Mouse (Mus musculus): ENCODE data around the gene 1700069L16Rik.

1700069L16Rik gene

DNA sequence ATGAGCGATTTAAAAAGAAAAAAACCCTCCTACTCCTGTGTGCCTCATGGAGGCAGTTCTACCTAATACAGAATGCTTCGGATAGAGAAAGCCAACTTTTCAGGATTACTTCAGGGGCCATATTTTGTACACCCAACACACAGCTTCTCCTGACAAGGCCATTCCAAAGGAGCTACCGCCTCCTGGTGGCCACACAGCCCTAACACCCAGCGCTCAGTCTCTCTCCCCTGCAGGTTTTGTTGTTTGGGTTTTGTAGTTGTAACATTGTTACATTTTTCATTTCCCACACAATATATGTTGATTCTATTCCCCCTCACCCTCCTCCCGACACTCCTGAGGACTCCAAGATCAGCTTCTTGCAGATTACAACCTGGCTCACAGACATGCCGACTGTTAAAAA is 7.6 kb upstream of the 1700069L16Rik start:
- peak; percentile 80 for DNase-seq

DNA sequence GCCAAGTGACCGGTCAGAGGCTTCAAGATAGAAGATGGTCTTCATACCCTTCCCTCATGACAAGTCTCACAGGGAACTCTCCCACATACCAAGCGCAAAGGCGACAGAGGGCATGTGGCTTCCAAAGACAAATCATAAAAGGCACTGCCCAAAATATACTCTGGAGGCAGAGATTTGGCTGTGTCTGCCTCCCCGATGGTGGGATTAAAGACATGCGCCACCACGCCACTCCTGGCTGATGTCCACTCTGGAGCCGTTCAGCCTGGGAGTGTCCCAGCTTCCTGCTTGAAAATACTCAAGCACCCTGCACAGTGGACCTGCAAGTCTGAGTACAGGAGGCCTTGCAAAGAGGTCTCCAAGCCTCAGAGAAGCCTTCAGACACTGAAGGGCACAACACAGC is 6.6 kb upstream of the 1700069L16Rik start:
- DNase-seq, result no peak

DNA sequence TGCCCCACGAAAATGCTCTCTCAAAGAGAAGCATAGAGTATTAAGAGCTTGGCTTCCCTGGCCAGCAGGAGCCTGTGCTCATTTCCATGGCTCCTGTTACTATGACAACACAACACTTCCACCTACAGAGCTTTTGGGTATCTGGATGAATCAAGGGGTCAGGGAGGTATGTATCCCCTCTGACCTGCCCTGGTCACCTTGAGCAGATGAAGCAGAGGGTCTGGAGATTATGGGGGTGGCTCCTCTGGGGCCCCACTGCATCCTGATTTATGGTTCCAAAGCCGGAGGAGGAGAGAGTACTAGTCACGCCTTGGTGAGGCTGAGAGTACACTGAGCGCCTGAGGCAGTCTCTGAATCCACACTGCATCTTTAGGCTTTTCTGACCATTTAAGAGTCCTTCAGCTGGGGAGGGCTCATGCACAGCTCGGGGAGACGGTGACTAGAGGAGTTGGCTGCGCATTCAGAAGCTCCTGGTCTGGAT is 6.1 kb upstream of the 1700069L16Rik start:
- no peak for DNase-seq

DNA sequence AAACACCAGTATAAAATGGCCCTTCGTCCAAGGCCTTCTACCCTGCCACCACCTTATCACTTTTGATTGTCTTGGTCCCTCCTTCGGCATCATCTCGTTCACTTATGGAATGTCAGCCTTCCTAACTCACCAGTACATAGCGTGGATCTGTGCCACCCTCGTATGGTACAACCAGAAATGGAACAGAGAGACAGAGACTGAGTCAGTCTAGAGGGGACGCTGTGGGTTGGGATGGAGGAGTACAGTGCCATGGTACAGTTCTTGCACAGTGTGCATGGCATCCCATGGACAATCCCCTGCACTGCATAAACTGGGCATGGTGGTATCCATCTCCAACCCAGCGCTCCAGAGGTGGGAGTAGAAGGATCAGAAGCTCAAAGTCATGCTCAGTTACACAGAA is 4.1 kb upstream of the 1700069L16Rik start:
- no peak for DNase-seq

DNA sequence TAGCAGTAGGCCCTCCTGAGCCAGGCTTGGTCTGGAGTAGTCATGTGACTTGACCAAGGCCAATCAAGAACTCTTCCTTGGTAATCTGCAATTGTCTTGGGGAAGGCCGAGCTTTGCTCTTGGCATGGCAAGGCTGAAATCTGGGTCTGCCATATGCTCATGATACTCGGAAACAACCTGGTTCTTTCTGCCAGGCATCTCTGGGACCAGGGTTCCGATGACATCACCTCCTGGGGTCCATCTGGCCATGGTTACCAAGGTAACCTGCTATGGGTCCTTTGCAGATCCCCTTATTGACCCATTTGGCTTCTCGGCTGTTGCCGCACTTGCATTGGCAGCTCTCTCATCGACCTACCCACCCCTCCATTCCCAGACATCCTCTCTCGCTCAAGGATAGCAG is 3.4 kb upstream of the 1700069L16Rik start:
- no peak for DNase-seq

DNA sequence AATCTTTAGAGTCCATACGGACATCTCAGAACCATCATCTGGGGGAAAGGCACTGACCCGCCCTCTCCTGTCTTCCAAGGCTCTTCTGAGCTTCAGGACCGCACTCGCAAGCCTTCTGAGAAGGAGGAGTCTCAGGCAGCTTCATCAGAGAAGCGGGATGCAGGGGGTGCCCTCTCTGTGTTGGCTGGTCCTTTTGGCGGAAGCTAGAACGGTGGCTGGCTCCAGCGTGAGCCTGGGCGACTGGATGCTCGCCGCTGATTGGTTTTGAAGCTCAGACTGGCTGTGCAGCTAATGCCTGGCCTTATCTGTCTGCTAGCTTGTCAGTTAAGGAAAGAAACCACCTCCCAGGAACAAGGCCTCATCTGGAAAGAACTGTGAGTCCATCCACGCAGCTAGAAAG is 2.7 kb upstream of the 1700069L16Rik start:
- DNase-seq, result no peak

DNA sequence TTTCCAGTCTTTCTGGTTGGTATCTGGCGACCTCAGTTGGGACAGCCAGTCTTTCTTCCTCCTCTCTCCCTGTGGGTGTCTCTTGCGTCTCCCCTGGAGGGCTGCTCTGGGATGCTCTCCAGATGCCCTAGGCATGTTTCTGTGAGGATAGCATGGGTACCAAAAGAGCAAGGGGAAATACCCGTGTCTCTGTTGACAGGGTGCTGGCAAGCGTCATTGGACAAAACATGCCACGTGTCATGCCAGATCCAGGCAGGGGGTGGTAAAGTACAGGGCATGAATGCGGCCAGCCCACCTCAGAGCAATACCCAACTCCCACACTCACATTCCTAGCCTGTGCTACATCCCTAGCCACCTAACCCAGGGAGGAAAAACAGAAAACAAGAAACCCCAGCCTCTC is 2.0 kb upstream of the 1700069L16Rik start:
- DNase-seq, result no peak

DNA sequence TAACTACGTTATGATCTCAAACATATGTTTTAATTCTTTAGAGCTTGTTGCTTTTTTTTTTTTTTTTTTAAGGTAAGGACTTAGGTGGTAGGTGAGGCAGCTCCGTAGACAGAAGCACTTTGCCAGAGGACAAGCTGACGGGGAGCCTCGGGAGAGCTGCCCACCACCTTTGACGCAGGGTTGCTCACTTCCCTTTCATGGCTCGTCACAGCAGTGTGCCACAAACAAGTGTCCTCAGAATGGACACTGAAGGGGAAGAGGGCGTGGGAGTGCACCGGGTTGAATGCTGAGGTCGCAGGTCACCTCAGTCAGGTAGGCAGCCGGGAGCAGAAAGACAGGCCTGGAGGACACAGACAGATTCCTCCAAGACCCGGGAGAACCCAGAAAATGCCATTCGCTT is 845 bp upstream of the 1700069L16Rik start:
- no peak for DNase-seq

DNA sequence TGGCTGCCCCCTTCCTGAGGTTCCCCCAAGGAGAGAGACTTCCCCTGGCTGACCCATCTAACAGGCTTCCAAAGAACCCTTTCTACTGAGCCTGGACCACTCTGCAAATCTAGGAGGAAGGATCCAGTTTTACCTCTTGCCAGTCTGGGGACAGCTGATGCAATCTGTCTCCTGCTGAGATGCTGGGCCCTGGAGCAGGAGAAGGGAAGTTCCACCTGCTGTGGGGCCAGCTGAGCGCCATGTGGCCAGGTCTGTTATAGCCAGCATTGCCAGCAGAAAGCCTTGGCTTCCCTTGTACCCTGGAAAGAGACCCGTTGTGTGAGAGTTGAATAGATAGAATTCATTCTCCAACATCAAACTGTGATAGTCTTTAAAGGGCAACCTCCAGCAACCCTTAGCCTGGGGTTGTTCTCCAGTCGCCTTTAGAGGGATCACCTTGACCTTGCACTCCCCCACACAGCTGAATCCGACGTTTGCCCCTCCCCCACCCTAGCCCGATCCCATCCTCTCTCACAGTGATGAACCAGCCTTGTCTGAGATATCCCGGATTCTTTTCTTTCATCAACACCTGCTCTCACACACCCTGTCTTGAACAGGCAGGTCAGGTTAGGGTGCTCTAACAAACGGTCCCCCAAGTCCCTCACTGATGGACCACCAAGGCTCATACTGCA is 870 bp downstream of the 1700069L16Rik start:
- no peak for DNase-seq

DNA sequence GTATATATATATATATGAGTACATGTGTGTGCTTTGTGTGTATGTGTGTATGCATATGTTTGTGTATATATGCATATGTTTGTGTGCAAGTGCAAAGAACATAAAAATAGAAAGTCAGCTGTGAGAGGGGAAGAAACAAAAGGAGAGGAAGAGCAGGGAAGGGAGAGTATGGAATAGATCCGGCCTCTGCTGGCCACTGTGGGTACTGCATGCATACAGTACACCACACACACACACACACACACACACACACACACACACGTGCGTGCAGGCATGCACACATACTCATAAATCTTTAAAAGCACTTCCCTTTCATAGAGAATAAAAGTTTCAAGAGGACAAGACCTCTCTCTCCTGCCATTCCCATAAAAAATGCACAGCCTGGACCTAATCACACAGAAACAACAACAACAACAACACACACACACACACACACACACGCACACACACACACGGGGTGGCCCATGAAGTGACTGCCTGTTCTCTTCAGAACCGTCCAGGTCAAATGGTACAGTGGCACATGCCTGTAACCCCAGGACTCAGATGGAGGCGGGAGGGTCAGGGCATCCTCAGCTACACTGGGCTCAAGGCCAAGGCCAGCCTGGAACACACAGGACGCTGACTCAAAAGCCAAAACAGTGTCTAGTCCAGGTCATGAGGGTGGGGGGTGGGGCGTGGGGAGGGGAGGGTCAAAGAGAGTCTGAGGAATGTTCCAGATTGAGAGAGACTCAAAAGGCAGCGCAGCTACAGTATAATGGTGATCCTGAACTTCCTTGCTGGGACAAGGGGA is 2.2 kb downstream of the 1700069L16Rik start:
- no peak for DNase-seq

DNA sequence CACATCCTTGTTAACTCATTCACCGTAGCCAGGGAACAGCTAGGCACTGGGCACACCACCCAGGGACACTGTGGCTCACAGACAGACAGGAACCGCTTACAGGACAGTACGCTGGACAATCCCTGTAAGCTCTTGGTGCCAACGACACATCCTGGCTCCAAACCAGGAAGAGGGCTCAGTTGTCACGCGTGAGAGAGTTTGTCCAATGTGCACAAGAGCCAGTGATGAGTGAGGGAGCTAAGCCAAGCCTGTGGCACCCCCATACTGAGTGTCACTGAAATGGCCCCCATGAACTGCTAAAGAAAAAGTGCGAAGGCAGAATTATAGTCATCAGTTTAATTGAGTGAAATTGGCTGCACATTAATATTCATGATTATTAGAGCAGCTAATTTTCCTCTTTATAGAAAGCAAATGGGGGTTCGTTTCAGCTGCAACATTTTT is 5.3 kb downstream of the 1700069L16Rik start:
- DNase-seq, result no peak

DNA sequence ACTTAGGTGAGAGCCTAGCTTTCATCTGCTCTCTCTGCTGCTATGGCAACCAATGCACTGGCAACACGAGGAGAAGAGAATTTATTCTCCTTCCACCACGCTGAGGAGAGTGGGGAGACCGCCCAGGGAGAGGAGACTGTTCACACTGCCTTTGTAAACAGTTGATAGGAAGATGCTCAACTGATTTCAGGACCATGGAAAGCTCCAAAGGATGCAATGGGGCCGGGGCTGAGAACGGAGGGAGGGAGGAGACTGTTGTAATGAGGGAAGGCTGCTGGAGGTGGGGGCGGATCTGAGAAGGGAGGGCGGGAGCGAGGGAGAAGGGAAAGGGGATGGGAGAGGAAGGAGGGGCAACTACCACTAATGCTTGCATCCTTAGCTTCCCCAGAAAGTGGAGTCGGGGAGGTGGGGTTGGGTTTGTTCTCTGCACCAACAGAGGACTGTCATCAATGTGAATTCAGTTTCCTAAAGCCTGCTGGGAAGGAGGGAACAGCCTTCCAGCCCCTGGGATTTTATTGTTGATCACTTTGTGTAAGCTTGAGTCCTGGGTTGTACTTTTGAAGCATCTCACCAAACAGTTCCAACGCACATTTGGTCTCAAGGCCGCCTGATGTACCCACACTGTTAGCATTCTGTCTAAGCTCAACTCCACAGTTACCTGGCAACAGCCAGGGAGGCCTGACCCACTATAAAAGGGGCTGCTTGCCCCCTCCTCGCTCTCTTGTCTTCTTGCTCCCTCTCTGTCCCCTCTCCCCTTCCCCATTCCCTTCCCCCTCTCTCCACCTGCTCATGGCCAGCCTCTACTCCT is 7.8 kb downstream of the 1700069L16Rik start:
- peak; percentile 57 for DNase-seq

DNA sequence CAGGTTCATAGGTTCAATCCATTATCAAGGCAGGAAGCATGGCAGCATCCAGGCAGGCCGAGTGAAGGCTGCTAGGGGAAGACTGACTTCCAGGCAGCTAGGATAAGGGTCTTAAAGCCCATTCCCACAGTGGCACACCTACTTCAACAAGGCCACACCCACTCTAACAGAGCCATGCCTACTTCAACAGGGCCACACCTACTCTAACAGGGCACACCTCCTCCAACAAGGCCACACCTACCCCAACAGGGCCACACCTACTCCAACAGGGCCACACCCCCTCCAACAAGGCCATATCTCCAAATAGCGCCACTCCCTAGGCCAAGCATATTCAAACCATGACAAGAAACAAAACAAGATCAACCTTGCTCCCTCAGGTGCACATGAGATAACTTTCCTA is 11.7 kb downstream of the 1700069L16Rik start:
- DNase-seq, result no peak

DNA sequence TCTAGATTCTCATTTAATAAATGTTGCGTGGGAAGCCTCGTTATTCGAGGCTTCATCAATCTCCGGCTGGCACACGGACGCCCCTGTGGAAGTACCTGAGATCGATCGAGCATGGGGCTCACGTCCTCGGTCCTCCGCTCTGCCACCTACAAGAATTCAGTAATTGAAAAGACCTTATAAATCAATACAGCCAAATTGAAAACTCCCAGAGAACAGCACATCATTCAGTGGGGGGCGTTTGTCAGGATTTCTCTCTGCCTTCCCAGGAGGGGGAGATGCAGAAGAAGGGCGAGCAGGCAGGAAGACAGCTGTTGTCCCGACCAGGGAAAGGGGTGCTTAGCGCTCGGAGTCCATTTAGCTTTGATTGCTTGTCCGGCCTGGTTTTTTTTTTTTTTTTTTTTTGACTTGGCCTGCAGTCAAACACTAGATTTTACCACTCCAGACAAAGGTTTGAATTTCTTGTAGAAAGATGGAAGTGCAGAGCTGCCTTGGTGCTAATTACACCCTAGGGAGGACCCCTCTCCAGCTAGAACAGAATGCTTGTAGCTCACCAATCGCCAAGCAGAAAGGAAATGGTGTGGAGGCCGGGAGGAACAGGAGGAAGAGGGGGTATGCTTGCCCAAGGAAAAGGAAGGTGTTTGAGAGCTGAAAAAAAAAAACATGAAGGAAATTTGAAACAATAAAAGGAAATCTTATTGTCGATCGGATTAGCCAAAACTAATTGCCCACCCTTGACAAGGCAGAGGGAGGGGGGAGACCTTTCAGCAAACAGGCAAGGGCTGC is 20.6 kb downstream of the 1700069L16Rik start:
- no peak for DNase-seq

DNA sequence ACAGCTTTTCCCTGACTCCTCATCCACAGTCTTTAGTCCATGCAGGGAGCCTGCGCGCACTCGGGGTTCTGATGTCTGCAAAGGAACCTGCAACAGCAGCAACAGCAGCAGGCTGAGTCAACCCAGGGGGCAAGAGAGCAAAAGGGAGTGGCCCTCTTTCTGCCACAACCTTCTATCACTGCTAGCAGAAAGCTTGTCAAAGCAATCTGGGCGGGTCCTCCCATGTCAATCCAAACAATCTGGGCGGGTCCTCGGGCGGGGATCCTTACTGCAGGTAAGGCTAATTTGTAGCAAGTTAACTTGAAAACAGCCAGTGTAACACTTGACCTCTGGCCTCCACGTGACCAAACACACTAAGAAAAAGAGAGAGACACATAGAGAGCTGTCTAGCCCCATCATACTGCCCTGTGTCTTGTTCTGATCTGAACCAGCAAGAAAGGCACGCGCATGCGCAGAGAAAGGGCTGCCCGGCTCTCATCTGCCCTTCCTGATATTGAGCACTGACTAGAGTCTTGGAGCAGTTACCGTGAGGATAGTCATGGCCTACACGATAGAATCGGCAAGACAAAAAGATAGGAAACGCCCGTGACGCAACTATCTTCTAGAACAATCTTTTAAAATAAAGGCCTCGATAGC is 24.1 kb downstream of the 1700069L16Rik start:
- no peak for DNase-seq

DNA sequence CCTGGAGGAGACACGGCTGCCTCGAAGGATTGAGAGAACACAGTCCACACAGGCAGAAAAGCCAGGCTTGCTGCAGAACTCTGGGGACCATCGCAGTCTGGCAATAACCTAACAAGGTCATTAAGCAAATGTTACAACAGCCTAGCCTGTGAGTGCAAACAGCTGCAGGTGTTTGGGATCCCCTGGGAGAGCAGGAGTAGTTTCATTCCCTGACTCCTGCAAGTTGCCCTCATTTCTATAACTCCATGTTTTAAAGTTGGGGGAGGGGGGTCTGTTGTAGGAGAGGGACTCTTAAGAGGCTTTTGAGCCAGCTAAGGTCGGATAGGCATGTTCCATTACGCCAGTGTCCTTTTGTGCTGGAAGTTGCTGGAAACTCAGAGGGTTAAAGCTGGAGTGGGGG is 30.2 kb downstream of the 1700069L16Rik start:
- DNase-seq, result no peak

DNA sequence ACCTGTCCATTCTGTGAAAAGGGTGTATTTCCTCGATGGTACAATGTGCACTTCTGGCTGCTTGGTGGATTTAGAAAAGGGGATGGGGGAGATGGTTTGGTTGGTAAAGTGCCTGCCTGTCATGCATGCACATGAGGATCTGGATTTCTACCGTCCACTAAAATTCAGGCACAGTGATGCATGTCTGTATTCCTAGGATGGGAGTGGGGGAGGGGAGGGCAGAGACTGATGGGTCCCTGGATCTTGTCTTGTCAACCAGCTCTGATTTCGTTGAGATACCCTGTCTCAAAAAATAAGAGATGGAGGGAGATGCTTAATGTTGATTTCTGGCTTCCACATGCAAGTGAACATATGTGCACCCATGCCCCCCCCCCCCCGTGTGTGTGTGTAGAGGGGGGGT is 30.6 kb downstream of the 1700069L16Rik start:
- no peak for DNase-seq

DNA sequence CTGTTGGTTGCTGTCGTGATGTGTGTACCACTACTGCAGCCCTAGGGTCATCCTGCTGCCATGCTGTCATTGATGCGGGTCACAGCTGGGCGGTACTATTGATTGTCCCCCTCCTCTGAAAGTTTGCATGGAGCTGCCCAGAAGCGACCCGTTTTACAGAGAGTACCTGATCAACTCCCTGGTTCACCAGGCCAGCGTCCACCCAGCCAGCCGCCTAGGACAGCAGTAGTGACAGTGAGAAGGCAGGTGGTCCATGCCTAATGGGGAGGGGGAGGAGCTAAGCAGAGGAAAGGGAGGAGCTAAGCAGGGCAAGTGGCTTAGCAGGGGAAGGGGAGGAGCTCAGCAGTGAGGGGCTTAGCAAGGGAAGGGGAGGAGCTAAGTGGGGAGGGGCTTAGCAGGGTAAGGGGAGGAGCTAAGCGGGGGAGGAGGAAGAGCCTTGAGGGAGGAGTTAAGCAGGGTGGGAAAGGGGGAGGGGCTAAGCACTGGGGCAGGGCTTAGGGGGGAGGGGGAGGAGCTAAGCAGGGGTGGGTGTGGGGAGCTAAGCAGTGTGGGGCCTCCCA is 31.3 kb downstream of the 1700069L16Rik start:
- DNase-seq, result no peak

DNA sequence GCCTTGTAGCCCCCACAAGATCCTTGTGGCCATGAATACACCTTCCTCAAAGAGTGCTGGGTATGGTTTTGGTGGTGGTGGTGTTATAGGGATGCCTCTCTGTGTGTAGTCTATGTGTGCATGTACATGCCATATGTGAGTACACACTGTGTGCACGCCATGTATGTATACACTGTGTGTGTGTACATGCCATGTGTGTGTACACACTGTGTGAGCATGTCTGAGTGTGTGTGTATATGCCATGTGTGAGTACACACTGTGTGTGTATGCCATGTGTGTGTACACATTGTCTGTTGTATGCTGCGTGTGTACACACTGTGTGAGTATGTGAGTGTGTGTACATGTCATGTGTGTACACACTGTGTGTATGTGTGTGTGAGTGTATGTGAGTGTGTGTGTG is 33.7 kb downstream of the 1700069L16Rik start:
- no peak for DNase-seq

DNA sequence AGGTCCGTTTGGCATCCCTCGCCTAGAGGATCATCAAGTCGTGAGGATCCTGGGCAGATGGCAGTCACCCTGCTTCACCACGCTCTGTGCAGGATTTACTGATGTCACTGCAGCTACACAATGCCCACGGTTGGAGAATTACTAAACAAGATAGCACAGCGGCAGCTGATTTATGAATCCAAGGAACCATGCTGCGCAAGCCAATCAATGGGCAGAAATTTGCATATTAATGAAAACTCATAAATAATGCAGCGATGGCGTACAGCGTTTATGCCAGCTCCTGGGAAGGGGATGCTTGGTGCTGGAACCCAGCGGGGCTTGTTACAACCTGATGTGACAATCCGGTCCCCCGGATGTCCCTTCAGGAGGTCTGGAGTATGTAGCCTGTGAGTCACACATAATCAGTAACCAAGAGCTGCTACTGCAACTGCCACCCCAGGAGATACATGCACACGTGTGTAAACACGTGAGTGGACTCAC is 34.5 kb downstream of the 1700069L16Rik start:
- no peak for DNase-seq

DNA sequence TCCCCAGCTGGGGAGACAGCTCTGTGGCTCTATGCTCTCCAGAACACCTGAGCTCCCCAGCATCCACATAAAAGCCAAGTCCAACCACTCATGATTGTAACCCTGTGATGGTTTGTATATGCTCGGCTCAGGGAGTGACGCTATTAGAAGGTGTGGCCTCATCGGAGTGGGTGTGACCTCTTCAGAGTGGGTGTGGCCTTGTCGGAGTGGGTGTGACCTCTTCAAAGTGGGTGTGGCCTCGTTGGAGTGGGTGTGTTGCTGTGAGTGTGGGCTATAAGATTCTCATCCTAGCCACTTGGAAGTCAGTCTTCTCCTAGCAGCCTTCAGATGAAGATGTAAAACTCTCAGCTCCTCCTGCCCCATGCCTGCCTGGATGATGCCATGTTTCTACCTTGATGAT is 37.1 kb downstream of the 1700069L16Rik start:
- DNase-seq, result no peak

DNA sequence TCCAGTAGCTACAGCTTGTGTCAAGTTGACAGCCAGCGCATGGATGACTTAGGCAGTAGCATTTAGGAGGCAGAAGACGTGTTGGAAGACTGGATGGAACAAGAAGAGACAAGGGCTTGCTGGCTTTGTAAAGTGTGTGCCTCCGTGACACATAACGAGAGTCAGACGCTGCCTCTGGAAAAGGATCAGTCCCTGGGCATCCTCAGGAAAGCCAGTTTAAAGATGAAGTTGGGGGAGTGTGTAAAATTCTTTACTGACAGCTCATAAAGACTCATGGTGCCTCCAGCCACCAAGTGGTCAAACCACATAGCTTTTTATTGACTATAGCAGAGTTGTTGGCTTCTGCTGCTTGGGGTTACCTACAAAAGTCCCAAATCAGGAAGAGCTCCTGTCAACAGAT is 39.1 kb downstream of the 1700069L16Rik start:
- DNase-seq, result no peak
